Mouse (Mus musculus) urinary bladder, postnatal 14 days (tissue): ENCODE data around the gene Med15.

Experiments used
- DNase-seq: peaks from one replicate; pipeline ENCODE4 v3.0.0; 2021; ENCODE audit warnings: low spot score

The Med15 gene

GRCm38 (mm10) chr16:17732021-17732420 is 670 bp downstream of the Med15 start:
- no peak for DNase-seq

GRCm38 (mm10) chr16:17729974-17730373 is 2.7 kb downstream of the Med15 start:
- DNase-seq: no peak

- DNase-seq: peak; percentile 51
Observed at GRCm38 (mm10) chr16:17727179-17727861, 5.4 kb downstream of the Med15 start.

- DNase-seq: no peak
Observed at GRCm38 (mm10) chr16:17724448-17724847, 8.2 kb downstream of the Med15 start.

GRCm38 (mm10) chr16:17723325-17723626 is 9.4 kb downstream of the Med15 start:
- DNase-seq: no peak

GRCm38 (mm10) chr16:17722461-17723324 is 10.0 kb downstream of the Med15 start:
- DNase-seq: peak; percentile 88

- DNase-seq: no peak
Observed at GRCm38 (mm10) chr16:17721822-17722460, 10.8 kb downstream of the Med15 start.

- DNase-seq: no peak
Observed at GRCm38 (mm10) chr16:17721114-17721808, 11.4 kb downstream of the Med15 start.

- no peak for DNase-seq
Observed at GRCm38 (mm10) chr16:17717791-17718190, 14.9 kb downstream of the Med15 start.

GRCm38 (mm10) chr16:17707541-17707940 is 25.1 kb downstream of the Med15 start:
- no peak for DNase-seq

GRCm38 (mm10) chr16:17701043-17701405 is 31.7 kb downstream of the Med15 start:
- no peak for DNase-seq

GRCm38 (mm10) chr16:17700386-17701042 is 32.2 kb downstream of the Med15 start:
- no peak for DNase-seq

GRCm38 (mm10) chr16:17694860-17695259 is 37.8 kb downstream of the Med15 start:
- no peak for DNase-seq

- DNase-seq: no peak
Observed at GRCm38 (mm10) chr16:17669886-17670285, 62.8 kb downstream of the Med15 start.

- DNase-seq: no peak
Observed at GRCm38 (mm10) chr16:17665568-17665967, 67.1 kb downstream of the Med15 start.

GRCm38 (mm10) chr16:17656212-17656871 is 76.3 kb downstream of the Med15 start:
- DNase-seq: no peak

GRCm38 (mm10) chr16:17654188-17654795 is 78.4 kb downstream of the Med15 start:
- no peak for DNase-seq

GRCm38 (mm10) chr16:17653601-17654000 is 79.1 kb downstream of the Med15 start:
- no peak for DNase-seq

- no peak for DNase-seq
Observed at GRCm38 (mm10) chr16:17652607-17653006, 80.1 kb downstream of the Med15 start.

GRCm38 (mm10) chr16:17650711-17651110 is 82.0 kb downstream of the Med15 start:
- no peak for DNase-seq
